Comparison of ENCODE assay signal across 8 mouse cellular contexts in the genomic region with DNA sequence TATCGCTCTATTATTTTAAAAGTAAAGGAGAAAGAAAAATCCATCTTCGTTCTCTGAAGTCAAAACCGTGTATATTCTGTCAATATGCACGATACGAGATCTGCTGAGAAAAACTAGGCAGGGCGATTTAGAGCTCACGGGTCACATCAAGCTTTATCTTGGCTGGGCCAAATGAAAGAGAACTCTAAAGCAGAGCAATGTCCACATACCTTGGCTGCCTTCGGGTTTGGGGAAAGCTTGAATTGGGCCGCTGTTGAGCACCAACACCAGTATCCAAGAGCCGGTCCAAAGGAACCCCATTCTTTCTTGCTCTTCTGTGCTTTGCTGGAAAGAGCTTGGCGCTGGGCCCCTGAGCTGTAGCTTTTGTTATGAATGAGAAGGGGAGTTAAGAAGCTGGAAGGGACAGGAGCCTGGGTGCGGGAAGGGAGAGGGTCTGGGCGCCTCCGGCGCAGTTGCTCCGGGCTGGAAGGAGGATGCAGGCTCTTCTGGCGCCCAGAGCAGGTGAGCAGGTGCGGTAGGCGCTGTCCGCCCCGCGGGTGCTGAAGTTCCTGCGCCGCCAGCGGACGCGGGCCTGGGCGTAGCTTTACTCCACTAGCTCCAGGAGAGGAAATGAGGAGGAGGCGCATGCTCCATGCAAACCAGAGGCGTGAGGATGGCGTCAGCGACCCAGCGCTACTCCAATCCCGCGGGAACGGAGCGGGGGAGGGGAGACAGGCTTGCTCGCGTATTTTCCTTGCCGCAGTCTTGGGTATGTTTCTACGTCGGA. TPM values are rescaled to one million over a fixed set of nuclear protein-coding genes. Genes with fewer than 3 reads are reported as not detected.
DNase-seq lines count a peak whose midpoint lies in the region; ATAC-seq lines count a peak whose summit lies in the region.

A gene (minus strand): TSS at position 631 of the 766 bp plus-strand sequence.

- H3K9me3 ChIP-seq in hindbrain, embryonic 12.5 days (replicated peaks): no peaks in the 10 kb centered on the region
- H3K9me3 ChIP-seq in lung, embryonic 16.5 days (ENCODE audit: control insufficient read depth, low read length): no peaks in the 10 kb centered on the region

- H3K36me3 ChIP-seq in hindbrain, embryonic 12.5 days: peaks cover 12% of the 10 kb centered on the region
- no peaks in the 10 kb centered on the region for H3K36me3 ChIP-seq in lung, embryonic 16.5 days (ENCODE audit: control insufficient read depth, insufficient read depth, low read length)

- no peaks in the 10 kb centered on the region for H3K27me3 ChIP-seq in hindbrain, embryonic 12.5 days
- H3K27me3 ChIP-seq in lung, embryonic 16.5 days (ENCODE audit: control insufficient read depth, insufficient read depth, low read depth, low read length): no peaks in the 10 kb centered on the region

- peak within 1 kb of the TSS; percentile 54 for H3K4me2 ChIP-seq in hindbrain, embryonic 12.5 days (replicated peaks)
- H3K4me2 ChIP-seq in lung, embryonic 16.5 days (ENCODE audit: low read depth, low read length): peak within 1 kb of the TSS; percentile 62

- peak within 1 kb of the TSS; percentile 74 for H3K9ac ChIP-seq in hindbrain, embryonic 12.5 days
- no peak within 1 kb of the TSS for H3K9ac ChIP-seq in lung, embryonic 16.5 days (ENCODE audit: low read length)

- DNase-seq in Muller cell, postnatal 12 days (ENCODE audit: inconsistent ontology term): peak; percentile 90
- peak; percentile 97 for DNase-seq in cerebellum, adult 9-10 months
- peak; percentile 93 for DNase-seq in frontal cortex, postnatal 10 days (ENCODE audit: low spot score in 2 of 2)
- peak; percentile 93 for DNase-seq in layer of hippocampus, adult 9-11 months
- peak; percentile 64 for DNase-seq in retina, adult 2 months (ENCODE audit: low read depth, low spot score)
- peak; percentile 27 for DNase-seq in urinary bladder, postnatal 10 days (ENCODE audit: low spot score)

- peak within 1 kb of the TSS; percentile 88 for H3K27ac ChIP-seq in hindbrain, embryonic 12.5 days
- H3K27ac ChIP-seq in lung, embryonic 16.5 days (ENCODE audit: low read length): no peak within 1 kb of the TSS

- peaks cover 5% of the 10 kb centered on the region for H3K4me1 ChIP-seq in hindbrain, embryonic 12.5 days
- H3K4me1 ChIP-seq in lung, embryonic 16.5 days (replicated peaks; ENCODE audit: control insufficient read depth, insufficient read depth, low read length): peaks cover 2% of the 10 kb centered on the region; the same call in 1 of the 2 replicates

- H3K4me3 ChIP-seq in hindbrain, embryonic 12.5 days: peak within 1 kb of the TSS; percentile 66
- H3K4me3 ChIP-seq in lung, embryonic 16.5 days (ENCODE audit: low read length): peak within 1 kb of the TSS; percentile 32

- peak; percentile 100 for ATAC-seq in hindbrain, embryonic 12.5 days (ENCODE audit: low FRiP score)
- ATAC-seq in lung, embryonic 16.5 days (ENCODE audit: low read depth): peak; percentile 91

- 6% methylated on average over 42 of the region's 42 CpGs for WGBS in hindbrain, embryonic 12.5 days
- 8% methylated on average over 42 of the region's 42 CpGs for WGBS in lung, embryonic 16.5 days

RNA-seq across cellular contexts. Expression of the gene that starts here (rescaled TPM):
- 84.0 and 94.2 TPM in 2 replicates for polyA plus RNA-seq in hindbrain, embryonic 12.5 days (2016; fragmentation: Nextera tagmentation; extraction: Ambion mirVana)
- 1.0 and 1.2 TPM in 2 replicates for polyA plus RNA-seq in lung, embryonic 16.5 days (2015; fragmentation: Nextera tagmentation; extraction: Ambion mirVana)

Comparison
In these comparisons a context has a peak if more than half of its experiments do, and no peak if none do; other contexts are left out.
1. RNA of the gene that starts here (polyA plus RNA-seq): 84.0 to 94.2 TPM in hindbrain, embryonic 12.5 days; 1.0 to 1.2 TPM in lung, embryonic 16.5 days; every median in the first group is over 10 times any median in the second.
2. DNase-seq: peak in every context shown above with its lines; median percentile 97 in cerebellum, adult 9-10 months; 93 in frontal cortex, postnatal 10 days; 93 in layer of hippocampus, adult 9-11 months; 90 in Muller cell, postnatal 12 days; 64 in retina, adult 2 months; 27 in urinary bladder, postnatal 10 days.